Mouse (Mus musculus): ENCODE data around the gene Gm28360.
"Not testable (repeated sequence)": the region's sequence is repeated elsewhere in the genome, so short reads cannot be mapped to it uniquely, and the experiment has no call there.

Gene Gm28360

GRCm38 (mm10) chr1:117829781-117830180 is at the start of gene Gm28360:
Gene Gm28360, plus strand, starts transcription at chr1:117830081.
- not testable (repeated sequence) for DNase-seq

GRCm38 (mm10) chr1:117780833-117781232 is 49.0 kb upstream of the Gm28360 start, which contains the start of gene B020011L13Rik:
Gene B020011L13Rik, plus strand, starts transcription at chr1:117781133.
- DNase-seq: not testable (repeated sequence)

- DNase-seq: not testable (repeated sequence)
Observed at GRCm38 (mm10) chr1:117816271-117816670, 13.6 kb upstream of the Gm28360 start.

- not testable (repeated sequence) for DNase-seq
Observed at GRCm38 (mm10) chr1:117851718-117852117, 21.8 kb downstream of the Gm28360 start.
